Mouse (Mus musculus): ENCODE data around the gene Rbfox1.

DNA sequence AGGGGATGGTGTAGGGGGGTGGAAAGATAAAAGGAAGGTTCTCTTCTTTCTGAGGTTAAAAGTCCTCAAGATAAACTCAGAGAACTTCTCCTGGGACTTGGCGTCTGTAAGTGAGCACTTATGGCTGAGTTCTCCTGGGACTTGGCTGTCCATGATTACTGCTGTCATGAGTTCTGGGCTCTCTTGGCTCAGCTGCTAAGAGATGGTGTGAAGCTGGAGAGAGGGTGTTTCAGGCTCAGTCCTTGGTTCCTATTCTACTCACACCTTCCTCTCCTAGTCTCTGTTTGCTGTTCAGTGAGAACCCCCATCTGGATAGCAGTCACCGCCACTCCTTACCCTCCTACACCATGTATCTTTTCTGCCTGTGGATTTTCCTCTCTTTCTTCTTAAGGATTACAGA is 921.1 kb downstream of the Rbfox1 start:
- TF ChIP-seq CTCF (IDR thresholded peaks at IDR 0.05; ENCODE audit: borderline replicate concordance, extremely low read depth, insufficient read depth, insufficient read length) (no peak), POLR2A (IDR thresholded peaks at IDR 0.05; ENCODE audit: borderline replicate concordance, extremely low read depth, insufficient read depth, insufficient read length, poor library complexity, severe bottlenecking) (no peak)

Data from brain, embryonic 14.5 days (tissue).